8 mouse cellular contexts compared by ENCODE assay signal in genomic region chr13:21881878-21882669, GRCm38 (mm10). TPM values are rescaled to one million over a fixed set of nuclear protein-coding genes. Genes with fewer than 3 reads are reported as not detected.
DNase-seq lines count a peak whose midpoint lies in the region; ATAC-seq and TF ChIP-seq lines count a peak whose summit lies in the region.

No protein-coding gene starts in this region.

- H3K4me1 ChIP-seq in forebrain, embryonic 11.5 days (replicated peaks; ENCODE audit: control insufficient read depth, insufficient read depth, low read length): no peaks in the 10 kb centered on the region; the same call in 1 of the 2 replicates
- H3K4me1 ChIP-seq in limb, embryonic 14.5 days (ENCODE audit: control insufficient read depth, insufficient read depth, low read length): no peaks in the 10 kb centered on the region

- WGBS in forebrain, embryonic 11.5 days: 1% methylated on average over 27 of the region's 27 CpGs
- 3% methylated on average over 27 of the region's 27 CpGs for WGBS in limb, embryonic 14.5 days

- peak overlapping the region; percentile 46; the same call in 1 of the 2 replicates for H3K4me2 ChIP-seq in forebrain, embryonic 11.5 days (ENCODE audit: low read depth, low read length, severe bottlenecking)
- peak overlapping the region; percentile 22; the same call in 1 of the 2 replicates for H3K4me2 ChIP-seq in limb, embryonic 14.5 days (replicated peaks; ENCODE audit: low read depth, low read length, severe bottlenecking)

- ATAC-seq in forebrain, embryonic 11.5 days (replicated peaks; ENCODE audit: low FRiP score): peak; percentile 78
- no peak for ATAC-seq in limb, embryonic 14.5 days (ENCODE audit: low FRiP score, low read depth)

- no peaks in the 10 kb centered on the region for H3K27me3 ChIP-seq in forebrain, embryonic 11.5 days (ENCODE audit: control insufficient read depth, insufficient read depth, low read length)
- H3K27me3 ChIP-seq in limb, embryonic 14.5 days (ENCODE audit: control insufficient read depth, insufficient read depth, low read length): no peaks in the 10 kb centered on the region

- H3K9me3 ChIP-seq in forebrain, embryonic 11.5 days (ENCODE audit: control insufficient read depth, low read length): no peaks in the 10 kb centered on the region
- no peaks in the 10 kb centered on the region for H3K9me3 ChIP-seq in limb, embryonic 14.5 days (ENCODE audit: control insufficient read depth, low read length)

- no peak overlapping the region for H3K9ac ChIP-seq in forebrain, embryonic 11.5 days (ENCODE audit: low read length)
- no peak overlapping the region for H3K9ac ChIP-seq in limb, embryonic 14.5 days (ENCODE audit: low read depth, low read length, severe bottlenecking)

- TF ChIP-seq POLR2A in limb, embryonic 14.5 days (IDR thresholded peaks at IDR 0.05; ENCODE audit: borderline replicate concordance, extremely low read depth, insufficient read depth, insufficient read length): no peak

- H3K27ac ChIP-seq in forebrain, embryonic 11.5 days (ENCODE audit: low read depth, low read length): no peak overlapping the region
- H3K27ac ChIP-seq in limb, embryonic 14.5 days (replicated peaks; ENCODE audit: low read depth, low read length): no peak overlapping the region

- DNase-seq in heart, adult 8-10 months (ENCODE audit: low spot score): peak; percentile 14
- no peak for DNase-seq in heart, adult 11 months
- DNase-seq in adrenal gland, adult 2 months: peak; percentile 67
- DNase-seq in forebrain, embryonic 11.5 days (ENCODE audit: low spot score): peak; percentile 83
- DNase-seq in hindlimb bud, embryonic 11.5 days (ENCODE audit: extremely low spot score, low read depth, low spot score): peak; percentile 89
- peak; percentile 58 for DNase-seq in limb, embryonic 14.5 days (ENCODE audit: low spot score)
- DNase-seq in naive thymus-derived CD4-positive, alpha-beta T cell, adult 2 months (ENCODE audit: low read depth): peak; percentile 23
- DNase-seq in testis, postnatal 10 days (ENCODE audit: low spot score): no peak

- no peaks in the 10 kb centered on the region for H3K36me3 ChIP-seq in forebrain, embryonic 11.5 days (ENCODE audit: control insufficient read depth, insufficient read depth, low read length)
- H3K36me3 ChIP-seq in limb, embryonic 14.5 days (ENCODE audit: control insufficient read depth, insufficient read depth, low read length): no peaks in the 10 kb centered on the region

- H3K4me3 ChIP-seq in forebrain, embryonic 11.5 days (ENCODE audit: low read depth, low read length): peak overlapping the region; percentile 24
- H3K4me3 ChIP-seq in limb, embryonic 14.5 days (replicated peaks; ENCODE audit: low read length): peak overlapping the region; percentile 31

RNA-seq across cellular contexts. Expression of gene Hist1h2br, which starts 48.5 kb away (rescaled TPM):
- 10 to 100 TPM; 25.5 to 37.9 (median 28.9) TPM for total RNA-seq in heart, adult 8-10 months (2022)
- 10 to 100 TPM; 36.5 to 55.8 TPM for total RNA-seq in adrenal gland, adult 2 months (2021)
- 12.6 and 15.9 TPM in 2 replicates for polyA plus RNA-seq in adrenal gland, adult 2 months (2012; rRNA removed)
- 22.4 and 27.2 TPM in 2 replicates for polyA plus RNA-seq in forebrain, embryonic 11.5 days (2014; fragmentation: Nextera tagmentation; extraction: Ambion mirVana)
- polyA plus RNA-seq in limb, embryonic 14.5 days (2012; rRNA removed): 7.1 and 24.1 TPM in 2 replicates
- 19.2 and 25.2 TPM in 2 replicates for polyA plus RNA-seq in limb, embryonic 14.5 days (2014; fragmentation: Nextera tagmentation; extraction: Ambion mirVana)

RNA-seq across cellular contexts. Expression of gene Hist1h2ap, which starts 48.8 kb away (rescaled TPM):
- total RNA-seq in heart, adult 8-10 months (2022): 10 to 100 TPM in 1 of 4 experiments, 1 to 10 TPM in 2, not detected in 1; 3.1 to 13.1 (median 4.1) TPM
- total RNA-seq in adrenal gland, adult 2 months (2021): 10 to 100 TPM; 24.8 to 29.8 TPM
- 126 and 141 TPM in 2 replicates for polyA plus RNA-seq in adrenal gland, adult 2 months (2012; rRNA removed)
- polyA plus RNA-seq in forebrain, embryonic 11.5 days (2014; fragmentation: Nextera tagmentation; extraction: Ambion mirVana): 5,982 and 6,086 TPM in 2 replicates
- 60.6 and 133 TPM in 2 replicates for polyA plus RNA-seq in limb, embryonic 14.5 days (2012; rRNA removed)
- 3,378 and 3,605 TPM in 2 replicates for polyA plus RNA-seq in limb, embryonic 14.5 days (2014; fragmentation: Nextera tagmentation; extraction: Ambion mirVana)

RNA-seq across cellular contexts. Expression of gene Hist1h4n, which starts 50.1 kb away (rescaled TPM):
- 10 to 100 TPM in 3 of 4 experiments, 1 to 10 TPM in 1; 6.1 to 17.9 (median 14.8) TPM for total RNA-seq in heart, adult 8-10 months (2022)
- total RNA-seq in adrenal gland, adult 2 months (2021): 10 to 100 TPM; 22.2 to 52.8 TPM
- polyA plus RNA-seq in adrenal gland, adult 2 months (2012; rRNA removed): 4.1 and 6.6 TPM in 2 replicates
- polyA plus RNA-seq in forebrain, embryonic 11.5 days (2014; fragmentation: Nextera tagmentation; extraction: Ambion mirVana): 14.3 and 14.6 TPM in 2 replicates
- 30.3 and 31.8 TPM in 2 replicates for polyA plus RNA-seq in limb, embryonic 14.5 days (2012; rRNA removed)
- 15.6 and 21.5 TPM in 2 replicates for polyA plus RNA-seq in limb, embryonic 14.5 days (2014; fragmentation: Nextera tagmentation; extraction: Ambion mirVana)

Comparison
In these comparisons a context has a peak if more than half of its experiments do, and no peak if none do; other contexts are left out.
1. DNase-seq: peak in heart, adult 8-10 months (single experiment), adrenal gland, adult 2 months (single experiment), forebrain, embryonic 11.5 days (single experiment), hindlimb bud, embryonic 11.5 days (single experiment), limb, embryonic 14.5 days (single experiment) and naive thymus-derived CD4-positive, alpha-beta T cell, adult 2 months (single experiment); none in heart, adult 11 months (single experiment) and testis, postnatal 10 days (single experiment).